ENCODE assay signal across 15 mouse cellular contexts in the genomic region with DNA sequence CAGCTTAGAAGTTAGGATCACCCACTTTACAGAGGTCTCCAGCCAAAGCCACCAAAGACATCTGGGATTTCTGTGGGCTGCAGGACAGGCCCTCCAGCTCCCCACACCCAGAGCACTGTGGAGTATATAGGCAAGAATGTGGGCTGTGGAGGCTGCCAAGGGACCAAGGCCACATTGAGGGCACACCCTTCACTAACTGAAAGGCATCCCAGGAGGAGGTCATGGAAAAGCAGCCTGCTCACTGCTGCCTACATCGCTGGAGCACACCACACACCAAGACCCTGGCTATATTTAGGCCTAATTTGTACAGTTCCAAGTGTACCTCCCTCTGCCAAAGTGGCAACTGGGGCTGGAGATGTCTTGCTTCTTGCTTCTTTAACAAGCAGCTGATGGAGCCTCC.
DNase-seq lines count a peak whose midpoint lies in the region; ATAC-seq and TF ChIP-seq lines count a peak whose summit lies in the region.
"Had no signal": no experiment of that assay in that cellular context is flagged by ENCODE, and none has a peak within 500 bp of the region (broad histone marks: within the 10 kb centered on the region; RNA-seq: fewer than 3 reads in every experiment).

No protein-coding gene starts in this region.

- H3K9ac ChIP-seq in heart, embryonic 11.5 days (ENCODE audit: low read depth, low read length): no peak overlapping the region
- no peak overlapping the region for H3K9ac ChIP-seq in limb, embryonic 14.5 days (ENCODE audit: low read depth, low read length, severe bottlenecking)
- H3K9ac ChIP-seq: forebrain, embryonic 15.5 days; hindbrain, embryonic 15.5 days had no signal

- WGBS in heart, embryonic 11.5 days (ENCODE audit: insufficient replicate concordance): 47% methylated on average over 1 of the region's 1 CpGs
- 64% methylated on average over 1 of the region's 1 CpGs for WGBS in limb, embryonic 14.5 days

- H3K4me1 ChIP-seq in heart, embryonic 11.5 days (ENCODE audit: control insufficient read depth, insufficient read depth, low read length): peaks cover 10% of the 10 kb centered on the region; the same call in 1 of the 2 replicates
- peaks cover 11% of the 10 kb centered on the region for H3K4me1 ChIP-seq in limb, embryonic 14.5 days (ENCODE audit: control insufficient read depth, insufficient read depth, low read length)
- H3K4me1 ChIP-seq: forebrain, embryonic 15.5 days had no signal

- TF ChIP-seq POLR2A in limb, embryonic 14.5 days (IDR thresholded peaks at IDR 0.05; ENCODE audit: borderline replicate concordance, extremely low read depth, insufficient read depth, insufficient read length): no peak

- peak; percentile 50 to 75 for DNase-seq in heart, adult 18-20 months
- no peak for DNase-seq in heart, adult 8-10 months (ENCODE audit: low spot score)
- DNase-seq in adrenal gland, postnatal 14 days: peak; percentile 48
- DNase-seq in limb, embryonic 14.5 days (ENCODE audit: low spot score): peak; percentile 29
- no peak for DNase-seq in urinary bladder, postnatal 14 days (ENCODE audit: low spot score)
- DNase-seq in spleen, postnatal 4 days (ENCODE audit: low spot score in 2 of 2): no peak
- DNase-seq: cerebellum, postnatal 25 days; kidney, adult 18-20 months; kidney, postnatal 36 days; left cerebral cortex, postnatal 4 days; lung, postnatal 4 days; thymus, adult 18-20 months had no signal

- no peak for ATAC-seq in heart, embryonic 11.5 days (replicated peaks; ENCODE audit: insufficient number of reproducible peaks, low FRiP score, low TSS enrichment)
- no peak; the same call in 1 of the 2 replicates for ATAC-seq in limb, embryonic 14.5 days (ENCODE audit: low FRiP score, low read depth)
- ATAC-seq: forebrain, embryonic 15.5 days had no signal

- H3K4me3 ChIP-seq in heart, embryonic 11.5 days (ENCODE audit: low read depth, low read length): no peak overlapping the region
- no peak overlapping the region for H3K4me3 ChIP-seq in limb, embryonic 14.5 days (replicated peaks; ENCODE audit: low read length)
- H3K4me3 ChIP-seq: forebrain, embryonic 15.5 days; hindbrain, embryonic 15.5 days had no signal

- peak overlapping the region; percentile 17; the same call in 1 of the 2 replicates for H3K27ac ChIP-seq in heart, embryonic 11.5 days (ENCODE audit: low read depth, low read length)
- H3K27ac ChIP-seq in limb, embryonic 14.5 days (replicated peaks; ENCODE audit: low read depth, low read length): no peak overlapping the region
- H3K27ac ChIP-seq: forebrain, embryonic 15.5 days; hindbrain, embryonic 15.5 days had no signal

- H3K9me3 ChIP-seq in heart, embryonic 11.5 days (replicated peaks; ENCODE audit: control insufficient read depth, low read length): no peaks in the 10 kb centered on the region
- H3K9me3 ChIP-seq in limb, embryonic 14.5 days (ENCODE audit: control insufficient read depth, low read length): no peaks in the 10 kb centered on the region
- H3K9me3 ChIP-seq: forebrain, embryonic 15.5 days; hindbrain, embryonic 15.5 days had no signal

- H3K27me3 ChIP-seq in heart, embryonic 11.5 days (ENCODE audit: control insufficient read depth, insufficient read depth, low read length): no peaks in the 10 kb centered on the region
- no peaks in the 10 kb centered on the region for H3K27me3 ChIP-seq in limb, embryonic 14.5 days (ENCODE audit: control insufficient read depth, insufficient read depth, low read length)
- H3K27me3 ChIP-seq: forebrain, embryonic 15.5 days; hindbrain, embryonic 15.5 days had no signal

- no peak overlapping the region for H3K4me2 ChIP-seq in heart, embryonic 11.5 days
- no peak overlapping the region for H3K4me2 ChIP-seq in limb, embryonic 14.5 days (replicated peaks; ENCODE audit: low read depth, low read length, severe bottlenecking)
- H3K4me2 ChIP-seq: forebrain, embryonic 15.5 days; hindbrain, embryonic 15.5 days had no signal

- no peaks in the 10 kb centered on the region for H3K36me3 ChIP-seq in heart, embryonic 11.5 days (ENCODE audit: control insufficient read depth, insufficient read depth, low read length)
- H3K36me3 ChIP-seq in limb, embryonic 14.5 days (ENCODE audit: control insufficient read depth, insufficient read depth, low read length): no peaks in the 10 kb centered on the region
- H3K36me3 ChIP-seq: forebrain, embryonic 15.5 days; hindbrain, embryonic 15.5 days had no signal

Comparison
In these comparisons a context has a peak if more than half of its experiments do, and no peak if none do; other contexts are left out.
1. DNase-seq: peak in heart, adult 18-20 months (2 of 2), adrenal gland, postnatal 14 days (single experiment) and limb, embryonic 14.5 days (single experiment); none in heart, adult 8-10 months (single experiment), urinary bladder, postnatal 14 days (single experiment) and spleen, postnatal 4 days (0 of 2).